Mouse (Mus musculus): Measurements from ENCODE around the gene Csrp1. TPM values are rescaled to one million over a fixed set of nuclear protein-coding genes. Genes with fewer than 3 reads are reported as not detected.

Gene Csrp1
- polyA plus RNA-seq, 1 experiment = 169 TPM

DNA sequence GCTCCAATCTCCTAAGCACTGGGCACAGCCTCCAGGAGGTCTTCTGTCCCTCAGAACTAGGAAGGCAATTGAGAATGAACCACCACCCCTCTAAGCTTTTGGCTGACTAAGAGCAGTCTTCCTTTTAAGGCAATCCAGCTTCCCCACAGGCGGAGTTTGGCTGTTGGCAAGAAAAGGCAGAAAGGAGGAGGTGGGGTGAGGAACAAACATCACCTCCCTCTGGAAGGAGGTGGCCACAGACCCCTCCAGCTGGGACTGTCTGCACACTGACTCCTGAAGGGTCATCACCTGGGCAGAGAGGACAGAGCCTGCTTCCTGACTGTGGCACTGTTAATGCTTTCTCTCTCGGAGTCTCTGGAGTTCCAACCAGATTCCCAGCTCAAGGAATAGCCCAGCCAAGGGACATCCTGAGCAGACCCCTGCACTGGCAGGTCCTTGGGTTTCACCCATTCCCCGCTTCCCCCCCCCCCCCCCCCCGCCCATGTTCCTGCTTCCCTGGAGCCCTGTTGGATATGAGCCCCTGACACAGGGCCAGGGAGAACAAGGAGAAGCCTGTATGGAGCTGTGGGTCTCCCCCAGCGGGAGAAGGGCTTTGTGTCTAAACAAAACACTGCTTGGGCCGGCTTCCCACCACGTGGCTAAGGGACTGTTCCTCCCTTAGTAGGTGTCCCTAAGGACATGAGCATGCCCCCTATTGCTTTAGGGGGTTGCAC is 14.5 kb downstream of the Csrp1 start:
- TF ChIP-seq CTCF (IDR thresholded peaks at IDR 0.05; ENCODE audit: insufficient read depth, low read depth, low read length) (no peak), POLR2A (IDR thresholded peaks at IDR 0.05; ENCODE audit: insufficient read depth, low read depth, low read length) (no peak)
- Histone ChIP-seq H3K4me1 (ENCODE audit: control insufficient read depth, insufficient read depth, low read length) (peaks cover 49% of the 10 kb centered on the region), H3K27ac (ENCODE audit: insufficient read depth, low read depth, low read length) (peak overlapping the region; percentile 75), H3K4me3 (ENCODE audit: insufficient read depth, low read depth, low read length) (no peak overlapping the region)
- WGBS = 20% methylated on average over 7 of the region's 7 CpGs

DNA sequence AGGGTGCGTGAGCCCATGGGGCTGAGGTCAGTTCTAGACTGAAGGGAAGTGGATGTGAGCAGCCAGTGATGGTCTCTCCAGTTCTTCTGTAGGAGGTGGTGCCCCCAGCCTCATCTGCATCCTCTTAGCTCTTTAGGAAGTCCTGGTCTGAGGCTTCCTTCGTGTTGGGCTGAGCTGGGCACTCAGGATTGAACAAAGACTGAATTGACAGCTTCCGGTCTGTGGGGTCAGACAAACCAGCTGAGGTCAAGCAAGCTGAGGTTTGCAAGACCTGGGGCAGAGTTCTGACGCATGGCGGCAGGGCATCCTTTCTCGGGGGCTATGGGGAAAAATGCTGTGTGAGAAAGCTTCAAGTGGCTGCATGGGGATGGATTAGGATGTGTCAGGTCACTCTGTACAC is 15.6 kb downstream of the Csrp1 start:
- no peak overlapping the region for H3K4me3 ChIP-seq (ENCODE audit: insufficient read depth, low read depth, low read length)
- WGBS = 71% methylated on average over 6 of the region's 6 CpGs
- H3K27ac ChIP-seq (ENCODE audit: insufficient read depth, low read depth, low read length) = peak overlapping the region; percentile 43
- TF ChIP-seq CTCF (IDR thresholded peaks at IDR 0.05; ENCODE audit: insufficient read depth, low read depth, low read length) (no peak), POLR2A (IDR thresholded peaks at IDR 0.05; ENCODE audit: insufficient read depth, low read depth, low read length) (no peak)
- peaks cover 46% of the 10 kb centered on the region for H3K4me1 ChIP-seq (ENCODE audit: control insufficient read depth, insufficient read depth, low read length)

DNA sequence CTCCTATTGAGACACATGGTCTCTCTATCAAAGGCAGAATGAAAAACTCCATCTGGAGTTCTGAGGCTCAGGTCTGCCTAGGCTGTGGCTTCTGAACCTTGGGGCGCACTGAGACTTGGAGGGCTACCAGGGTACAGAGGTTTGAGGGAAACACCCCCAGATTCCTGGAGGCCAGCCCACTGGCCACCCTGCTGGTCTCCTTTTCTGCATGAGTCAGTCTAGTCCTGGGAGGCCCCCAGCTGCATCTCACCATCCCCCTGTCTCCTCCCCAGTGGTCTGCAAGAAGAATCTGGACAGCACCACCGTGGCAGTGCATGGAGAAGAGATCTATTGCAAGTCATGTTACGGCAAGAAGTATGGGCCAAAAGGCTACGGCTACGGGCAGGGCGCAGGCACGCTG is 25.1 kb downstream of the Csrp1 start:
- 84% methylated on average over 7 of the region's 7 CpGs for WGBS
- H3K4me1 ChIP-seq (ENCODE audit: control insufficient read depth, insufficient read depth, low read length) = peaks cover 18% of the 10 kb centered on the region
- no peak overlapping the region for H3K27ac ChIP-seq (ENCODE audit: insufficient read depth, low read depth, low read length)
- H3K4me3 ChIP-seq (ENCODE audit: insufficient read depth, low read depth, low read length) = no peak overlapping the region
- TF ChIP-seq POLR2A (IDR thresholded peaks at IDR 0.05; ENCODE audit: insufficient read depth, low read depth, low read length) = no peak
- TF ChIP-seq CTCF (IDR thresholded peaks at IDR 0.05; ENCODE audit: insufficient read depth, low read depth, low read length) = no peak

DNA sequence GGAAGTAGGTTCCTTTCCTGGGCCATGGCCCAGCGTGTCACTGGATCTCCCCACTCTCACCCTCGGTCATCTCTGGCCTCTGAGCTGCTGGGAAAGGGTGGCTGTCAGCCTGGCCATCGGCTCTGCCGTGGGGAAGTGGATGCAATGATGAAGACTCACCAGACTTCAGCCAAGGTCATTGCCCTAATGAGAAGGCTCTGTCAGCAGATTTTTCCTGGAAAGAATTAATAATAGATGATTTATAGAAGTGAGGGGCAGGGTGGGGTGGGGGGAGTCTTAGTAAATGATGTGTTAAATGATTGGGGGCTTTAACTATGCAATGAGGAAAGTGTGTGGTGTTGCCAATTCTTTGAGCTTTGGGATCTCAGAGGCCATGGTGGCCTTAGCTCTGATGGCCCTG is 26.4 kb downstream of the Csrp1 start:
- WGBS = 82% methylated on average over 4 of the region's 4 CpGs
- Histone ChIP-seq H3K27ac (ENCODE audit: insufficient read depth, low read depth, low read length) (no peak overlapping the region), H3K4me3 (ENCODE audit: insufficient read depth, low read depth, low read length) (no peak overlapping the region), H3K4me1 (ENCODE audit: control insufficient read depth, insufficient read depth, low read length) (peaks cover 13% of the 10 kb centered on the region)
- TF ChIP-seq CTCF (IDR thresholded peaks at IDR 0.05; ENCODE audit: insufficient read depth, low read depth, low read length) (no peak), POLR2A (IDR thresholded peaks at IDR 0.05; ENCODE audit: insufficient read depth, low read depth, low read length) (no peak)

DNA sequence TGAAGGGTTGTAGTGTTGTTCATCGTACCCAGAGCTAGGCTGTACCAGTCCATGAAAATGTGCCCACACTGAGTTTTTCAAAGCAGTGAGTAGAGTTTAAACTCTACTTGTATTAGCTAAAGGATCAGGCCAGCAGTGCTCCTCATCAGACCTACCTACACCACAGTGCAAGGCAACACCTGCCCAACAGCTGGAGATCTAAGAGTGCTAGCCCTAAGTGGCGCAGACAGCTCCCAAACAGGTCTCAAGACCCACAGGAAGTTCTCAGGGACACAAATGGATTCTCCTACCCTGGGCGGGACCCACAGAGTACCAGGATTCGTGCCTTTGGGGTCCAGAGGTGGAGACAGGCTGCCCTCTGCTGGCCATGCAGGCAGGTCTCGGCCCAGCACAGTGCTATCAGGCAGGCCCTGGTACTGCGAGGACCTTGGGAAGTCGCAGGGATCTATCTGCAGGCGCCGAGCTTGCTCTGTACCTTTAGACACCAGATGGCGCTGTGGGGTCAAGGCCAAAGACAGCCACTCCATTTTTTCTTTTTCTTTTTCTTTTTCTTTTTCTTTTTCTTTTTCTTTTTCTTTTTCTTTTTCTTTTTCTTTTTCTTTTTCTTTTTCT is 33.0 kb downstream of the Csrp1 start:
- Histone ChIP-seq H3K4me3 (ENCODE audit: insufficient read depth, low read depth, low read length) (no peak overlapping the region), H3K4me1 (ENCODE audit: control insufficient read depth, insufficient read depth, low read length) (peaks cover 2% of the 10 kb centered on the region; the same call in 1 of the 2 replicates), H3K27ac (ENCODE audit: insufficient read depth, low read depth, low read length) (no peak overlapping the region)
- WGBS = 14% methylated on average over 10 of the region's 10 CpGs
- TF ChIP-seq POLR2A (IDR thresholded peaks at IDR 0.05; ENCODE audit: insufficient read depth, low read depth, low read length) (no peak), CTCF (IDR thresholded peaks at IDR 0.05; ENCODE audit: insufficient read depth, low read depth, low read length) (peak; percentile 99)

DNA sequence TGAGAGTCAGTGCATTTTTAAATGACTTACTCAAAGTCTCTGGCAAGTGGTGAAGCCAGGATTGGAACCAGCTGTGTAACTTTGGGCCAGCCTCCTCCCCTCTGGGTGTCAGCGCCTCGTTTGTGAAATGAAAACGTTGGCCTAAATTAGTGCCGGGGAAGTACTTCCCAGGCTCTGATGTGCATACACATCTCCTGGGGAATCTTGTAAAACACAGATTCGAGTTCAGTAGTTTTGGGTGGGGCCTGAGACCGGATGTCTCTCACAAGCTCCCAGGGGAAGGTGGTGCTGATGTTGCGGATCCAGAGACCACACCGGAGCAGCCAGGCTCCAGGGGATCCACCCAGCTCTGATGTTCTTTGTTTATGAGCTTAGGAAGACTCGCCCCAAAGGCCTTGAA is 35.4 kb downstream of the Csrp1 start:
- WGBS = 61% methylated on average over 9 of the region's 9 CpGs
- Histone ChIP-seq H3K4me3 (ENCODE audit: insufficient read depth, low read depth, low read length) (no peak overlapping the region), H3K4me1 (ENCODE audit: control insufficient read depth, insufficient read depth, low read length) (0 out of 2 replicates have a peak, but pooled peaks cover under 1% of the 10 kb centered on the region), H3K27ac (ENCODE audit: insufficient read depth, low read depth, low read length) (no peak overlapping the region)
- no peak for TF ChIP-seq CTCF (IDR thresholded peaks at IDR 0.05; ENCODE audit: insufficient read depth, low read depth, low read length)
- no peak for TF ChIP-seq POLR2A (IDR thresholded peaks at IDR 0.05; ENCODE audit: insufficient read depth, low read depth, low read length)

DNA sequence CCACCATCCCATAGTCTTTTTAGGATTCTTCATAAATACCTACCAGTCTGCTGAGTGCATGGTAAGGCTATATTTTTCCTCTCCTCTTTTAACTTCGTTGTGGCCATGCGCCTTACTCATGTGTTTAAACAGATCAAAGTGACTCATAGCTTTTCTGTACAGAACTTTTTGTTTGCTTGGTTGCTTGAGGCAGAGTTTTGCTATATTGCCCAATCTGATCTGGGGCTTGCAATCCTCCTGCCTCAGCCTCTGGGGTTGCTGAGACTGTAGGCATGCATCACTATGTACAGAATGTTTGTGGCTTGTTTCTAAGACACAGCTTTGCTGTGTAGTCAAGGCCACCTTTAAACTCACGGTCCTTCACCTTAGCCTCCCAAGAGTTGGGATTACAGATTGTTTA is 36.1 kb downstream of the Csrp1 start:
- H3K27ac ChIP-seq (ENCODE audit: insufficient read depth, low read depth, low read length) = no peak overlapping the region
- 62% methylated on average over 3 of the region's 3 CpGs for WGBS
- H3K4me1 ChIP-seq (ENCODE audit: control insufficient read depth, insufficient read depth, low read length) = no peaks in the 10 kb centered on the region
- TF ChIP-seq CTCF (IDR thresholded peaks at IDR 0.05; ENCODE audit: insufficient read depth, low read depth, low read length) (no peak), POLR2A (IDR thresholded peaks at IDR 0.05; ENCODE audit: insufficient read depth, low read depth, low read length) (no peak)
- no peak overlapping the region for H3K4me3 ChIP-seq (ENCODE audit: insufficient read depth, low read depth, low read length)

DNA sequence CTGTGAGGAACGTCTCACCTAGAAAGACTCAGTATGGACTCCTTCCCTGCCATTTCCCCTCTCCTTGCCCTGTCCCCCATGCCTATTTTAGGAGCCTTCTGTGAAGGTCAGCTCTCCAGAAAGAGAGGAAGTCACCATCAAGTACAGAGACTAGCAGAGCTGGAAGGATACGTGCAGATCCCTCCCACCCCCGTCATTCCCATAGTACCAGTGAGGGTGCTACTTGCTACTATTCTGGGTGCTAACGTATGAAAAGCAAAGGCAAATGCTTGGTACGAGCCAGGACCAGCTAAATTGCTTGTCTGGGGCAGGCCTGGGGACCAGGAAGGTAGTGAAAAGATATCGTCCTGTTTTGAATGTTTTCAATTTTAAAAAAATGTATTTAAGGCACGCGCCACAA is 37.4 kb downstream of the Csrp1 start:
- no peak overlapping the region for H3K4me3 ChIP-seq (ENCODE audit: insufficient read depth, low read depth, low read length)
- H3K4me1 ChIP-seq (ENCODE audit: control insufficient read depth, insufficient read depth, low read length) = no peaks in the 10 kb centered on the region
- H3K27ac ChIP-seq (ENCODE audit: insufficient read depth, low read depth, low read length) = no peak overlapping the region
- TF ChIP-seq CTCF (IDR thresholded peaks at IDR 0.05; ENCODE audit: insufficient read depth, low read depth, low read length) (no peak), POLR2A (IDR thresholded peaks at IDR 0.05; ENCODE audit: insufficient read depth, low read depth, low read length) (no peak)
- WGBS = 73% methylated on average over 8 of the region's 8 CpGs

DNA sequence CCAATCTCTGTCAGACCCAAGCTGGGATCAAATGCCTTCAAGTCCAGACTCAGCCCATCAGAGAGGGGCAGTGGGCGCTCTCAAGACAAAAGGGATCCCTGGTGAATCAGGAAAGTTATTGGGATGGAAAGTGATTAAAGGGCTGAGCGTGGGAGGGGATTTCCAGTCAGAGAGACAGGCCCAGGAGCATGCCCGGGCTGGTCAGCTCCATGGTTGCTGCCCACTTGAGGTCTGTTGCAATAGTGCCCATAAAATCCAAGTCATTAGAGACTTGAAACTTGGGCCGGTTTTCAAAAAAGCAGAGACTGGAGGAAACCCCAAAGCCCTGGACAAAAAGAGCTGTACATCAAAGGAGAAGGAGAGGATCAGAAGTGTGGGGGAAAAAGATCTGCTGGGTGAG is 39.8 kb downstream of the Csrp1 start:
- no peak overlapping the region for H3K27ac ChIP-seq (ENCODE audit: insufficient read depth, low read depth, low read length)
- 78% methylated on average over 4 of the region's 4 CpGs for WGBS
- TF ChIP-seq CTCF (IDR thresholded peaks at IDR 0.05; ENCODE audit: insufficient read depth, low read depth, low read length) (no peak), POLR2A (IDR thresholded peaks at IDR 0.05; ENCODE audit: insufficient read depth, low read depth, low read length) (no peak)
- no peaks in the 10 kb centered on the region for H3K4me1 ChIP-seq (ENCODE audit: control insufficient read depth, insufficient read depth, low read length)
- H3K4me3 ChIP-seq (ENCODE audit: insufficient read depth, low read depth, low read length) = no peak overlapping the region

Data from olfactory bulb, adult 2 months (tissue).